Mouse (Mus musculus): ENCODE measurements around the gene Dvl3.
"Not testable (repeated sequence)": the region's sequence is repeated elsewhere in the genome, so short reads cannot be mapped to it uniquely, and the experiment has no call there.

Dvl3 gene

DNA sequence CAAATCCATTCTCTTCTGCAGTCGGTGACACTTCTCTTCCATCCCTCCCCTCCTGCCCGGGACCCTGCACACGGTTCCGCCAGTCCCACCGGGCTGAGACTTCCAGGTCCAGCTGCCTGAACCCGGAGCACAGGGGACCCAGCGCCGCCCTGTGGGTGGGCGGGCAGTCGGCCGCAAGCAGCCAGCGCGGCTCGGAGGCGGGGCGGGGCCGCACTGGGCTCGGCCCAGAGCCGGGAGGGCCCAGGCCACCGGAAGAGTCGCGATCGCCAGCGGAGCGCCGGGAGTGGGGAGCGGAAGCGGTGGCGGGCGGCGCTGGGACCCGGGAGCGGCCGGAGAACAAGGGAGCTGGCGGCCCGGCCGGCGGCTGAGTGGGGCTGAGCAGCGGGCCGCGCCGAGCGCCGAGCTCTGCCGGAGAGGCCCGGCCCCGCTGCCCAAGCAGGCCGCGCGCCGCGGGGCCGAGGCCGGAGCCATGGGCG, at the start of gene Dvl3:
Gene Dvl3 (plus strand): TSS at position 257 of the 476 bp plus-strand sequence.
- DNase-seq (ENCODE audit: low spot score in 2 of 2): peak; percentile 65 to 76

DNA sequence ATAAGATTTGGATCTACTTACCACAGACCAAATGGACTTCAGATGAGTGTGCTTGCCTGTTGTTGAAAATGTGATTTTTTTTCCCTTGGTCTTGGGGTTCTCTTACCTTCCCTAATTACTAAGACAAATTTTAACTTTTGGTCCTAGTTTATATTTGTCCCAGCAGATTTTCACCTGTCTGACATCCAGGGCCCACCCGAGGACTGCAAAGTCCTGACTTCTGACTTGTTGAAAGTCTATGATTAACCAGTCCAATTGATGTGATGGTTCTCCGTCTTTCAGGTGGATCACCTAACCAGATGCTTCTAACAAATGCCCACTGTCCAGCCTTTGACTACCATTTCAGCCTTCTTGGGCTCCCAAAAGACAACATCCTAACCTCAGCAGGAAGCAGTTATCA, 45.8 kb upstream of the Dvl3 start:
- no peak for DNase-seq (ENCODE audit: low spot score in 2 of 2)

DNA sequence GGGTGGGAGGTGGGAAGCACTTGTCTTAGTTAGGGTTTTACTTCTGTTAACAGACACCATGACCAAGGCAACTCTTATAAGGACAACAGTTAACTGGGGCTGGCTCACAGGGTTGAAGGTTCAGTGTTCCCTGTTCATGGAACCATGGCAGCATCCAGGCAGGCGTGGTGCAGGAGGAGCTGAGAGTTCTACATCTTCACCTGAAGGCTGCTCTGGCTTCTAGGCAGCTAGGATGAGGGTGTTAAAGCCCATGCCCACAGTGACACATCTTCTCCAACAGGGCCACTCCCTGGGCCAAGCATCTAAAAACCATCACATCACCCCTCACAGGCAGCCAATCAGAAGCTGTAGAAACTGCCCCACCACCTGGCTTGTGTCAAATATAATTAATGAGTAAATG, 45.1 kb upstream of the Dvl3 start:
- DNase-seq (ENCODE audit: low spot score in 2 of 2): no peak

DNA sequence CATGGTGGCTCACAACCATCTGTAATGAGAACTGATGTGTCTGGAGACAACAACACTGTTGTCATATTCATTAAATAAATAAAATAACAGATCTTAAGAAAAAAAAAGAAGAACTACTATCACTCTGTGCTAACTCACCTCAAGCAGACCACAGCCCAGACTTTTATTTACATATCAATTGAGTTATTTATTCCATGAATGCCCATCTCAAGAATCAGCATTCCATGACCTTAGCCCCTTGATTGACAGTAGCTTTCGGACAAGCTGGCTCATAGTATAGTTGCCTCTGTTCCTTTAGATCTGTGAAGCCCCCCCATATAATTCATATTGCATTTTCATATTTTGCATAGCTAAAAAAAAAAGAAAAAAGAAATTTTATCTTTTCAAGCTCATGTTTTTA, 43.0 kb upstream of the Dvl3 start:
- DNase-seq (ENCODE audit: low spot score in 2 of 2): no peak

DNA sequence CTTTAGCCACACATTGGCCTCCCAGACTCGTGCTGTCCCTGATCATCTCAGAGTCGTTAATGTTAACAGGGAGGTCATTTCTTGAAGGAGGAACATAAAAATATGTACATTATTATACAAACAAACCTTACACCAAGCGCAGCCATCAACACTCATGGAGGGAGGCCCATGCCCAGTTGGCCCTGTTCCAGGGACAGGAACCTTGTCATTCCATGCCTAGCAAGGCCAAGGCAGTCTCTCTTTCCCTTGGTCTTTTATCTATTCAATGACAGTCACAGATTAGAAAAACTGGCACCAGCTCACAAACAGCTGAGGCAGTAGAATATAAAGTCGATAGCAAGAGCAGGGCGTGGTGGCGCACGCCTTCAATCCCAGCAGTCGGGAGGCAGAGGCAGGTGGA, 42.6 kb upstream of the Dvl3 start:
- DNase-seq (ENCODE audit: low spot score in 2 of 2): no peak

DNA sequence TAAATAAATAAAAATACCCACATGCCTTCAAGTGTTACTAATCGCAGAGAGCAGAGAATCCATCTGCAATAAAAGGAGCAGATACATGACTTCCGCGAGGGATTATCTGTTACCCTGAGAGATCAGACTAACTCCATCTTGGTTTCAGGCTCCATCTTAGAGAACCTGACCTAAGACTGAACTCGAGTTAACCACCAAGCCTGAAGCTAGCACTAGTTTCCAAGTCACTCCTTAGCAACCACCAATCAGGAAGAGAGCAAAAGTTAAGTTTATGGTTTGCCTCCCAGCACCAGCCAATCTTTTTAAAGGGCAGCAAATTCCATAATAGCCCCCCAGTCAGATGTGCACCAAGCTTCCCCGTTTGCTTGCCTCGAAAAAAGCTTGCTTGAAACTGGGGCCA, 42.0 kb upstream of the Dvl3 start:
- no peak for DNase-seq (ENCODE audit: low spot score in 2 of 2)

DNA sequence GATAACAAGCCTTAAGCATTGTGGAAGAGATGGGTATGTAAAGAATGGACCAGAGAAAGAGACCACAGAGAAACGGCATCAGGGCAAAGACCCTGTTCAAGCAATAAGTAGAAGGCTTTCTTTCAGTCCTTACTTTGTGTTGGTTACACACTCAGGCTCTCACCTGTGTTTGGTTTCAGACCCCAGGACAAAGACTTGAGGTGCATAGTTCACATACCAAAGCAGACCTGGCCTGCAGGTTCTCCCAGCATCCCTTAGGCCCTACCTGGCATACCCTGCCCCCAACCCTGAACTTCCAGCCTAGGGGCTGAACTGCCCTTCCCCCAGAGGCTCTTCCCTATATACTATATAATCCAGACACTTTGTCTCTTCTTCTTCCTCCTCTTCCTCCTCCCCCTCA, 41.4 kb upstream of the Dvl3 start:
- DNase-seq (ENCODE audit: low spot score in 2 of 2): no peak

DNA sequence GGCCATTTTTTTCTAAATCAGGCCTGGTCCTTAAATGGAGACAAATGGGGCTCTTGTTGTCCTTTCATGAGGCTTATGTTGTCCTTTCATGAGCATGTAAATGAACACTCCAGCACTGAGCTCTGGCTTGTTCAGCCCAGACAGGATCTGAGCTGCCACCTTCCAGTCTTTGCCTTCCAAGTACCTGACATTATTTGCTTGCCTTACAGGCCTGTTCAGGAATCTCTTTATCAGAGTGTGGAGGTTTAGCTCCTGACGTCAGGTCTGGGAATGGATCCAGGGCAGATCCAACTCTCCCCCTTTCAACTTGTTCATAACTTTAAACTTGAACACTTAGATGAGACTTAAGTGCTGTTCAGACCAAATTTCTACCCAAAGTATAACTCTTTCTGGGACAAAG, 39.9 kb upstream of the Dvl3 start:
- no peak for DNase-seq (ENCODE audit: low spot score in 2 of 2)

DNA sequence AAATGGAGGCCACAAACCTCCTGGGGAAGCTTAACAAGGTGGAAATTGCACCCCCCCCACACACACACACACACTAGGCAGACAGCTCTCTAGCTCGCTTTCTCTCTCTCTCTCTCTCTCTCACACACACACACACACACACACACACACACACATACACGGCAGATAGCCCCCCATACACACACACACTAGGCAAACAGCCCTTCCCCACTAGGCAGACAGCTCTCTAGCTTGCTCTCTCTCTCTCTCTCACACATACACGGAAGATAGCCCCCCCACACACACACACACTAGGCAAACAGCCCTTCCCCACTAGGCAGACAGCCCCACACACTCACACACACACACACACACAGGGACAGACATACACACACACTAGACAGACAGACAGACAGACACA, 39.5 kb upstream of the Dvl3 start:
- DNase-seq (ENCODE audit: low spot score in 2 of 2): no peak

DNA sequence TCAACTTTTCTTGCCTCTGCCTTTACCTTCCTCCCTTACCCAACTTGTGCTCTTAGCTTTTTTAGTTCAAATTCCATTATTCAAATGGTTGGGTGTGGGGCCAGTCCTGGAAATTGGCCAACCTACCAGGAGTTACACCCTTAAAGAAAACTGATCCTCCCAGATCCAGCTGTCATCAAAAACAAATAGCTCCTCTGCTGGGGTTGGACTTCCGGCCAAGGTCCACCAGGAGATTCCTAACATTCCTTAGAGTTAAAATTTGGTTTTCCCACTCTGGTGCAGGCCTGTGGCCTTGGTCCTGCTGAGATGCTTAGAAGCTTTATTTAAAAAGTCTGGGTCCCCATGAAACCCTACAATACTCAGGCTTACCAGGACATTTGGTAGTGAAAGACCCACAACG, 38.3 kb upstream of the Dvl3 start:
- no peak for DNase-seq (ENCODE audit: low spot score in 2 of 2)

DNA sequence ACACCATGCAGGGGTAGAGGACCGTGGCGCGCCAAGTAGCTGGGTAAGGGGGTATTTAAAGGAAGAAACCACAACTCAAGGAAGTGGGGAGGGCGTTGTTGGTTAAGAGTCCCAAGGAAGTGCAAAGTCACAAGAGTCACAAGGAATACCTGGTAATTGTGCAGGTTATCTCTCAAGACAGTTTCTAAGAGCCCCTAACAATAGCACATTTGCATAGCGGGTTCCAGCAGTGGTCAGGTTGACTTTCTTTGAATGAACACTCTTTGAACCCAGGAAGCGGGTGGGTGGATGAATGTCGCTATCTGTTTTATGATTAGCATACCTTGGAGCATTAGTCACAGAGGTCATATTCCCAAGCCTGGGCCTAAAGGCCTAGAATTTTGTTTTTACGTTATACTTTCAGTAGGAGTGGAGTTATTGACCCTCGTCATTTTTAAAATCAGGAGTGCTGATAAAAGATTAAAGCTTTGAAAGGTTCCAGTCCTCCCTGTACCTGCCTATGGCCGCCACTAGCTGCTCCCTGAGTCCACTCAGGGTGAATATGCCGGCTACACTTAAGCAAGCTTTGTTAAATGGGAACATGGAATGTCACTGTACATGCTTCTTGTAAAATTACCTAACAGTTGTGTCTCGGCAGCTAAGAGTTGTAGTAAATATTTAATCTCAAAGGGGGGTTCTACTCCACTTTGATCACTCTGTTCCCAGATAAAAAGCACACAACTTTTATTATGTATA, 37.6 kb upstream of the Dvl3 start:
- DNase-seq (ENCODE audit: low spot score in 2 of 2): not testable (repeated sequence)

DNA sequence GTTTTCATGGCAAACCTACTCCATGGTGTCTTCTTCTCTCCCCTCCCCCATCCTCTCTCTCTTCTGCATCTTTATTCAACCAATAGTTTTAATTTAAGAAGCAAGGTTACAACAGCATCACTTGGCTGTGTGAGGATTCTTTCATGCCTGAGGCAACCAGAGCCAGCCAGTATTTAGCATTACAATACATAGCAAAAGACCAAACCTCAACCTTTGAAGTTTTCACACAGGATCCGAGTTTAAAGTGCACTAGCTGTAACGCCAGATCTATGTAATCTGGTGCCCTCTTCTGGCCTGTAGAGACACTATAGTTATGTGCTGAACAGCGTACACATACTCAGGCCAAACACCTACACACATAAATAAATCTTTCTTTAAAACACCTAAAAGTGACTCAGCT, 36.7 kb upstream of the Dvl3 start:
- no peak for DNase-seq (ENCODE audit: low spot score in 2 of 2)

DNA sequence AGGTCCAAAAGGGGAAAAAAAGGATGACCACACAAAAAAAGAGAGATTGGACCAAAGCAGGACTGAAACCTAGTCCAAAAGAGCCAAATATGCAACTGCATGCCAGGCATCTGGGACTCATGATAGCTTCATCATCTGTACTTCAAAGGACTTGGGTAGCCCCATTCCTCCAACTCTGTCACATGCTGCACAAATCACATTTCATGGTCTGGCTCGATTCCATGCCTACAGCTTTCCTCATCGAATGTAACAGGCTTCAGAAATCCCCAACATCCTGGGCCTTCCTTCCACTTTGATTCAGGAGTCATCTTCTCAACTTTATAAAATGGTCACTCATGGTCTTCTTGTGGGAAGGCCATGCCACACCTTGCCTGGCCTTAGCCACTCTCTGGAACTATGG, 35.0 kb upstream of the Dvl3 start:
- DNase-seq (ENCODE audit: low spot score in 2 of 2): no peak

DNA sequence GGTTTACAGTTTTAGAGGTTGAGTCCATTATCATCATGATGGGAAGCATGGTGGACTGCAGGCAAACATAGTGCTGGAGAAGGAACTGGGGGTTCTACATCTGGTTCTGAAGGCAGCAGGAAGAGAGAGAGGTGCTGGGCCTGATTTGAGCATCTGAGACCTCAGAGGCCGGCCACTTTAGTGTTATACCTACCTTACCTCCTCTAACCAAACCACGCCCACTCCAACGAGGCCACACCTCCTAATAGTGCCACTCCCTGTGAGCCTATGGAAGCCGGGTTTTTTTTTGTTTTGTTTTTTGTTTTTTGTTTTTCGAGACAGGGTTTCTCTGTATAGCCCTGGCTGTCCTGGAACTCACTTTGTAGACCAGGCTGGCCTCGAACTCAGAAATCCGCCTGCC, 33.1 kb upstream of the Dvl3 start:
- not testable (repeated sequence) for DNase-seq (ENCODE audit: low spot score in 2 of 2)

DNA sequence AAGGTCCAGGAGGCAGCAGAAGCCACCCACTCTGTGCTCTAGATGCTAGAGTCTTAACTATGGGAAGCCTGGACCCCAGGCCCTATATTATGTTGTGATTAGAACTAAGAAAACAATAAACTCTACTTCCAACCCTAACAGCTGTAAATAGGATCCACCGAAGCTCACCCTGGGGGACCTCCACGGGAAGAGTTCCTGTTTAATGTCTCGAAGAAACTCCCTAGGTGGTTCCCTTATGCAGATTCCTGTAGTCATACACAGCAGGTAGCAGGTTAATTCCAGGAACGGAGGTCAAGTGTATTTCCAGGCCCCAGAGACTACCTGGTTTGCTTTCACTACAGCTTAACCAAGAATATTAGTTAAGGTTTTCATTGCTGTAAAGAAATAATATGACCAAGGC, 31.7 kb upstream of the Dvl3 start:
- no peak for DNase-seq (ENCODE audit: low spot score in 2 of 2)

DNA sequence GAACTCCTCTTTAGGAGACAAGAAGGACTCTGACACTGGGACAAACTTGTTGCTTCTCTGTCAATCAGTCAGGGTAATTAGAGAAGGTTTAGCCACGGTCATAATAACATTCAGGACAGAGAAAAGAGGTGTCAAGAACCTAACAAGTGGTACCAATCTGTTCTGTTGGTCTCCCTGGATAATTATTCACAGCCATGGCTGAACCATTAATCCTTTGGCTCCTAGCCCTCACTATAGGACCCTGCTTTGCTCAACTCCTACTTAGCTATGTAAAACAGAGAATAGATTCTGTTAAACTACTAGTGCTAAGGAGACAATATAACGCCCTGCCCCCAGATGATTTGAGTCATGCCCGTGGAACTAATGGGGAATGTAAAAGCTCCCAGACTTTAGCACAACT, 30.7 kb upstream of the Dvl3 start:
- DNase-seq (ENCODE audit: low spot score in 2 of 2): no peak

DNA sequence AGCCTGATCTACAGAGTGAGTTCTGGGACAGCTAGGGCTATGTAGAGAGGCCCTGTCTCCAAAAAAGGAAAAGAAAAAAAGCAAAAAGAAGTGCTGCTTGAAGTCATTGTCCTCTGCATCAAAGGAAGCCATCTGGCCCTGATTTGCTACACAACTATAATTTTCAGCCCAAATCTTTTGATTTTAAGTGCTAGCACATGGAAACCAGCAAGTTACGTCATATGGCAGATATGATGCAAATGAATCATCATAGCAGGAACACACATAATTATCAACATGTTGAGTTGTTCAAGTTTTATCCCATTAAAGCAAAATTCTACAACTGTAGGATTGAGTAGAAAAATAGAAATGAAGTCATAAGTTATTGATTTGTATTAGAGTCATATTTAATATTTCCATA, 28.6 kb upstream of the Dvl3 start:
- no peak for DNase-seq (ENCODE audit: low spot score in 2 of 2)

DNA sequence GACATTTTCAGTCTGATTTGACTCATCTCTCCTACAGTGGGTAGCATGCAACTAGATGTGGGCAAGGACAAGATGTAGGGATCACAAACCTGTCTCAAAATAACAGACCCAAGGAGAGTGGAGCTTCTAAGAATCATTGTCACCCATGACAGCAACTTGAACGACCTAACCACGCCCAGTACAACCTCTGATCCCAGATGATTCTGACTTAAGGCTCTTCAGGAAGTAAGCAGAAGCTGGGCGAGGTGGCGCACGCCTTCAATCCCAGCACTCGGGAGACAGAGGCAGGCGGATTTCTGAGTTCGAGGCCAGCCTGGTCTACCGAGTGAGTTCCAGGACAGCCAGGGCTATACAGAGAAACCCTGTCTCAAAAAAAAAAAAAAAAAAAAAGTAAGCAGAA, 28.0 kb upstream of the Dvl3 start:
- not testable (repeated sequence) for DNase-seq (ENCODE audit: low spot score in 2 of 2)

DNA sequence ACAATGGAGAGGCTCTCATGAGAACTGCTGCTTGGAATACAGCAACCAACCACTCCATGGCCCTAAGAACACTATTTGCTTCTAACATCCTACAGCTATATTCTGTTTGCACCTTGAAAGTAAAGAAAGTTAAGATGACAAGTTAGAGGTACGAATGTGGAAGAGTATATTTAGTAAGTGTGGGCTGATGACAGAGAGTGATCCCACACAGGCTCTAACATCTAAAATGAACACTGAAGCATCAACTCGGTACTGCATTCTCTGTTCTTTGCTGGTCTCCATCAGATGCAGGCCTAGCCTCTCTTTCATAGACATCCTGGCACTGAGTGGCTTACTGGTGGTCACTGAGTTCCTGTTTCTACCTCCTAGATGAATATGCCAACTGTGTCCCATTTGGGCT, 27.5 kb upstream of the Dvl3 start:
- DNase-seq (ENCODE audit: low spot score in 2 of 2): no peak

DNA sequence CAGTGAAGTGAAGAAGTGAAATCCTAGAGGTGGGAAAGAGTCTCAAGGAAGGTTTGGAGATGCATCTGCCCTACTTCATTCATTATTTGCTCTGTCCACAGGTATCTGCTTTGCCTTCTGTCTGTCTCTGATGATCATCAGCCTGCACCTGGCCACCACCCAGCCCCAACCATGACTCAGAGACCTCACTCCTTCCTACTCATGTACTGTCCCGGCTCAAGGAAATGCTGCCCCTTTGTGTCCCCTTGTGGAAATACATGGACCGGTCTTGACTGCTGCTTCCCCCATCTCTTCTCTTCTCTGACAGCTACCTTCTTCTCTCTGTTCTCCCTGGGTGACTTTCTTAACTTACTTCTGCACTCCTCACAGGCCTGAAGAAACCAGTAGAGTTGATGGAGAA, 26.2 kb upstream of the Dvl3 start:
- DNase-seq (ENCODE audit: low spot score in 2 of 2): no peak

DNA sequence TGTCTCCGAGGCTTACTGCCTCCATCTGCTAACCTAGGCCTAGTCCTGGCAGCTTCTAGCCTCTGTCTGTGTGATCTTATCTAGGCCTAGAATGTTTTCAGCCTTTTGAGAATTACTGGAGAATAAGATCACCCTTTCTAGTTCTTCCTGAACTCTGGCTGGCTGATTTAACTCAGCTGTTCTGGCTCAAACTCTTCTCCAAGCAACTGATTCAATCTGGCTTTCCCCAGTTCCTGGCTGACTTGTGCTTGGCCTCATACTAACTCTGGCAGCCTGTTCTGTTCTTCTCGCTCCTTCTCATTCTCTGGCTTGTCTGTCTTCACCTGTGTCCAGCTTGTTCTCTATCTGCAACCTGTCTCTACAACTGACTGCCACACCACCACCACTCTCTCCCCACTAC, 25.5 kb upstream of the Dvl3 start:
- no peak for DNase-seq (ENCODE audit: low spot score in 2 of 2)

DNA sequence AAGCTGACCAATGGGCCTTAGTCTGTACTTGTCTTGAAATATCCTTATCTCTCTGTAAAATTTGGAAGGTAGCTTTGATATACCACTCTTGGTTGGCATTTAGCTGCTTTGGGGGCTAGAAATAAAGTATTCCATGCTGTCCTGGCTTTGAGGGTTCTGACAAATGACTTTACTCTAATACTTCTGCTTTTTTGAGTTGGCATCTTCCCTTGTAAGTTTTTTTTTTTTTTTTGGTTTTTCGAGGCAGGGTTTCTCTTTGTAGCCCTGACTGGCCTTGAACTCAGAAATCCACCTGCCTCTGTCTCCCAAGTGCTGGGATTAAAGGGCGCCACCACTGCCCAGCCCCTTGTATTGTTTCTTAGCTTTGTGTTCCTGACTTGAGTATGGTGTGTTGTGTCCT, 23.3 kb upstream of the Dvl3 start:
- DNase-seq (ENCODE audit: low spot score in 2 of 2): no peak

DNA sequence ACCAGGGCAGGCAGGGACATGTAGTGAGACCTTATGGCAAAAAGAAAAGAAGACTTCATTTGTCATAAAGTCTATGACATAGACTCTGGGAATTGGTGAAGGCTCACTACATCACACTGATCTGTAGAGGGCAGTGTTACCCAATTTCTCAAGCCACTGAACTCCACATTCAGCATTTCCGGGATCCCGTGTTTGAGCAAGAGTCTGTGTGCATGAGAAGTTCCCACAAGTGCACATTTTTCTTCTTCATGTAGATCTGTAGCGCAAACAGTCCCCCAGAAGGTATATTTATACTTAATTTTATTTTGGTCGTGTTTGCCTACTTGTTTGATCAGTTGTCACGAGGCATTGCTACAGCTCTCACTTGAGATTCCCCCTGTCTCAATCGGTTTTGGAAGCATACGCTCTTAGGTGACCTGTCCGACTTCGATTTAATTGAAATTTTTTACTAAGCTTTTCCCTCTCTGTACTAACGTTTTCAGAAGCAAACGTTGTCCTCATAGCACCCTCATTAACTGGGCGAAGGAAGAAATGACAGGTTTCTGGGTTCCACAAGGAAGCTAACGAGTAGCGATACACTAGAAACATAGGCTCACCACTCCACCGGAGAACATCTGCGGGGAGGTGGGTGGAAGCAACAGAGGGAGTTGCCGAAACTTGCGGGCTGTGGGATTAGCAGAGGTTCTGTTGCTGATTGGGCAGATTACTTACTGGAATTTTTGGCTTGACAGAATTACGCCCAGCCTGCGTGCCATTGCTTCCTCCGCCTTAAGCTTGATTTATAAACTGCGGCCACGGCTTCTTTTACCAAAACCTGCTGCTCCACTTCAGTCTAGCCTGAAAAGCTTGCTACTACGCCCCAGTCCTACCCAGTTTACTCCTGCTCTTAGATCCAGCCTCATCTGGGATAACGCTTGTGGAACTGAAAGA, 19.8 kb upstream of the Dvl3 start:
- DNase-seq (ENCODE audit: low spot score in 2 of 2): peak in 1 of 2 experiments; percentile 38

All from frontal cortex, postnatal 25 days (tissue).